Comparison of ENCODE assay signal across 7 mouse cellular contexts in genomic region chr1:59487651-59488051, GRCm38 (mm10). TPM values are rescaled to one million over a fixed set of nuclear protein-coding genes. Genes with fewer than 3 reads are reported as not detected.
A peak's percentile ranks its signal among the peaks of the same experiment; 100 is the strongest.
DNase-seq lines count a peak whose midpoint lies in the region; ATAC-seq and TF ChIP-seq lines count a peak whose summit lies in the region.

No protein-coding gene starts in this region.

- no peaks in the 10 kb centered on the region for H3K9me3 ChIP-seq in lung, embryonic 16.5 days (ENCODE audit: control insufficient read depth, low read length)

- no peak for TF ChIP-seq CTCF in brain, embryonic 14.5 days (IDR thresholded peaks at IDR 0.05; ENCODE audit: borderline replicate concordance, extremely low read depth, insufficient read depth, insufficient read length)
- no peak for TF ChIP-seq CTCF in layer of hippocampus, adult 2 months (conservative IDR thresholded peaks at IDR 0.05)

- H3K36me3 ChIP-seq in lung, embryonic 16.5 days (ENCODE audit: control insufficient read depth, insufficient read depth, low read length), result no peaks in the 10 kb centered on the region

- H3K4me3 ChIP-seq in lung, embryonic 16.5 days (ENCODE audit: low read length), result peak overlapping the region; percentile 22
- H3K4me3 ChIP-seq in layer of hippocampus, adult 2 months, result no peak overlapping the region

- peaks cover 49% of the 10 kb centered on the region for H3K4me1 ChIP-seq in lung, embryonic 16.5 days (replicated peaks; ENCODE audit: control insufficient read depth, insufficient read depth, low read length)

- H3K27ac ChIP-seq in lung, embryonic 16.5 days (ENCODE audit: low read length), result peak overlapping the region; percentile 82
- H3K27ac ChIP-seq in layer of hippocampus, adult 2 months, result no peak overlapping the region

- 8% methylated on average over 10 of the region's 10 CpGs for WGBS in lung, embryonic 16.5 days

- no peak for ATAC-seq in lung, embryonic 16.5 days (ENCODE audit: low read depth)

- H3K9ac ChIP-seq in lung, embryonic 16.5 days (ENCODE audit: low read length), result peak overlapping the region; percentile 53

- peak overlapping the region; percentile 53 for H3K4me2 ChIP-seq in lung, embryonic 16.5 days (ENCODE audit: low read depth, low read length)

- TF ChIP-seq POLR2A in brain, embryonic 14.5 days (IDR thresholded peaks at IDR 0.05; ENCODE audit: borderline replicate concordance, extremely low read depth, insufficient read depth, insufficient read length, poor library complexity, severe bottlenecking), result no peak

- DNase-seq in NIH3T3 (ENCODE audit: low read depth), result peak; percentile 74
- peak; percentile 29 for DNase-seq in brain, embryonic 14.5 days (ENCODE audit: low read depth)
- peak; percentile 74 for DNase-seq in gastrocnemius, postnatal 25 days
- DNase-seq in kidney, adult 18-20 months, result peak; percentile 51
- DNase-seq in urinary bladder, postnatal 14 days (ENCODE audit: low spot score), result peak; percentile 70
- DNase-seq in layer of hippocampus, adult 2 months (ENCODE audit: low spot score in 2 of 2), result no peak

- no peaks in the 10 kb centered on the region for H3K27me3 ChIP-seq in lung, embryonic 16.5 days (ENCODE audit: control insufficient read depth, insufficient read depth, low read depth, low read length)

RNA-seq across cellular contexts. Expression of gene Fzd7, which starts 5.4 kb away (rescaled TPM):
- polyA plus RNA-seq in brain, embryonic 14.5 days (2012; rRNA removed), result 8.3 and 10.7 TPM in 2 replicates
- 10 to 100 TPM; 17.3 to 24.8 TPM for total RNA-seq in gastrocnemius, postnatal 25 days (2021)
- polyA plus RNA-seq in lung, embryonic 16.5 days (2015; fragmentation: Nextera tagmentation; extraction: Ambion mirVana), result 12.4 and 12.9 TPM in 2 replicates
- 1 to 10 TPM; 5.4 to 6.7 TPM for total RNA-seq in layer of hippocampus, adult 2 months (2021)

RNA-seq across cellular contexts. Expression of gene Gm973, which starts 28.4 kb away (rescaled TPM):
- polyA plus RNA-seq in brain, embryonic 14.5 days (2012; rRNA removed), result 2.1 and 6.4 TPM in 2 replicates
- total RNA-seq in gastrocnemius, postnatal 25 days (2021), result under 1 TPM; 0.21 to 0.23 TPM
- 2.0 and 2.3 TPM in 2 replicates for polyA plus RNA-seq in lung, embryonic 16.5 days (2015; fragmentation: Nextera tagmentation; extraction: Ambion mirVana)
- 10 to 100 TPM; 14.5 to 16.1 TPM for total RNA-seq in layer of hippocampus, adult 2 months (2021)

Comparison
In these comparisons a context has a peak if more than half of its experiments do, and no peak if none do; other contexts are left out.
1. DNase-seq: peak in NIH3T3 (single experiment), brain, embryonic 14.5 days (single experiment), gastrocnemius, postnatal 25 days (single experiment), kidney, adult 18-20 months (single experiment) and urinary bladder, postnatal 14 days (single experiment); none in layer of hippocampus, adult 2 months (0 of 2).
2. RNA of gene Gm973, which starts 28.4 kb away (total RNA-seq): 14.5 to 16.1 TPM in layer of hippocampus, adult 2 months; 0.21 to 0.23 TPM in gastrocnemius, postnatal 25 days; every median in the first group is over 10 times any median in the second.